Mouse (Mus musculus) lung, embryonic 14.5 days (tissue): ENCODE measurements around the gene Unc119. TPM values are rescaled to one million over a fixed set of nuclear protein-coding genes. Genes with fewer than 3 reads are reported as not detected.

Source experiments
- ATAC-seq: fragments of 200-750 bp; cut with Nextera tagmentation; 2 replicates; pipeline ENCODE4 v1.8.0; 2017; ENCODE audit warnings: mild to moderate bottlenecking, moderate TSS enrichment, moderate library complexity; ENCODE audit not compliant: insufficient read depth
- DNase-seq: peaks from one replicate; pipeline ENCODE4 v3.0.0-alpha.2; 2015
- H3K27ac ChIP-seq: fragments of 300-500 bp; sonication (generic); 2 replicates; pipeline ENCODE4 v1.5.1; 2014; ENCODE audit warnings: low read depth, mild to moderate bottlenecking, moderate library complexity
- H3K27me3 ChIP-seq: fragments of 300-500 bp; sonication (generic); 2 replicates; pipeline ENCODE4 v1.6.1; 2014; ENCODE audit warnings: low read length, control low read depth; ENCODE audit not compliant: insufficient read depth
- H3K36me3 ChIP-seq: fragments of 300-500 bp; sonication (generic); 2 replicates; pipeline ENCODE4 v1.6.1; 2014; ENCODE audit warnings: control low read depth; ENCODE audit not compliant: insufficient read depth
- H3K4me1 ChIP-seq: fragments of 300-500 bp; sonication (generic); 2 replicates; pipeline ENCODE4 v1.6.1; 2014; ENCODE audit warnings: antibody characterized with exemption, control low read depth; ENCODE audit not compliant: insufficient read depth
- H3K4me2 ChIP-seq: fragments of 300-500 bp; sonication (generic); 2 replicates; pipeline ENCODE4 v1.6.1; 2014; ENCODE audit warnings: mild to moderate bottlenecking
- H3K4me3 ChIP-seq: fragments of 300-500 bp; sonication (generic); 2 replicates; pipeline ENCODE4 v1.5.1; 2014; ENCODE audit warnings: low read depth, low read length
- H3K9ac ChIP-seq: fragments of 300-500 bp; sonication (generic); 2 replicates; pipeline ENCODE4 v1.6.1; 2014
- H3K9me3 ChIP-seq: fragments of 300-500 bp; sonication (generic); 2 replicates; pipeline ENCODE4 v1.6.1; 2016; ENCODE audit warnings: low read depth, low read length, control low read depth
- CTCF ChIP-seq: IDR thresholded peaks from 2 replicates; pipeline ENCODE4 v1.5.1; 2016; ENCODE audit warnings: antibody characterized with exemption, low read depth
- WGBS: fragments of 180-500 bp; shearing (Covaris S2); extraction: QIAGEN DNeasy Blood & Tissue Kit; methylation state at CpG from one replicate; pipeline ENCODE4 v1.1.7; 2014; 5-methylcytosine and 5-hydroxymethylcytosine counted together
- polyA plus RNA-seq: library from polyadenylated mRNA; unstranded; fragments of >200 nt; fragmentation: Nextera tagmentation; extraction: Ambion mirVana; gene quantifications from 2 replicates; pipeline ENCODE4 v1.2.1, GENCODE M21; 2014

The Unc119 gene
- polyA plus RNA-seq, 1 experiment from 2014 or later: 43.1 TPM

- 0 out of 2 replicates have a peak, but pooled peaks have one; percentile 3 for ATAC-seq
- peak overlapping the region; percentile 70 for H3K4me2 ChIP-seq
- H3K36me3 ChIP-seq: no peaks in the 10 kb centered on the region
Observed at GRCm38 (mm10) chr11:78360789-78361131, 17.5 kb downstream of the Unc119 start.

GRCm38 (mm10) chr11:78363309-78364007 lies 20.2 kb downstream of the Unc119 start:
- Histone ChIP-seq H3K4me3 (no peak overlapping the region), H3K27me3 (no peaks in the 10 kb centered on the region), H3K36me3 (no peaks in the 10 kb centered on the region), H3K4me1 (no peaks in the 10 kb centered on the region), H3K4me2 (no peak overlapping the region), H3K9me3 (no peaks in the 10 kb centered on the region), H3K9ac (no peak overlapping the region; the same call in 1 of the 2 replicates), H3K27ac (no peak overlapping the region)
- no peak for TF ChIP-seq CTCF
- WGBS: 76% methylated on average over 13 of the region's 13 CpGs
- DNase-seq (no peak), ATAC-seq (no peak)

More at GRCm38 (mm10) chr11:78360789-78361131, 17.5 kb downstream of the Unc119 start:
- 65% methylated on average over 2 of the region's 2 CpGs for WGBS
- Histone ChIP-seq H3K9ac (no peak overlapping the region), H3K27me3 (no peaks in the 10 kb centered on the region), H3K9me3 (no peaks in the 10 kb centered on the region), H3K27ac (no peak overlapping the region), H3K4me3 (peak overlapping the region; percentile 36; the same call in 1 of the 2 replicates), H3K4me1 (no peaks in the 10 kb centered on the region)
- TF ChIP-seq CTCF: no peak
- no peak for DNase-seq

GRCm38 (mm10) chr11:78364103-78364502 lies 20.8 kb downstream of the Unc119 start:
- ATAC-seq: no peak
- no peak overlapping the region for H3K9ac ChIP-seq
- no peaks in the 10 kb centered on the region for H3K27me3 ChIP-seq
- DNase-seq: no peak
- no peaks in the 10 kb centered on the region for H3K9me3 ChIP-seq
- no peak overlapping the region for H3K4me3 ChIP-seq
- no peaks in the 10 kb centered on the region for H3K36me3 ChIP-seq
- no peak for TF ChIP-seq CTCF
- no peak overlapping the region for H3K4me2 ChIP-seq
- H3K4me1 ChIP-seq: no peaks in the 10 kb centered on the region
- no peak overlapping the region for H3K27ac ChIP-seq
- WGBS: 18% methylated on average over 8 of the region's 8 CpGs

GRCm38 (mm10) chr11:78367456-78368225 lies 24.4 kb downstream of the Unc119 start:
- H3K27ac ChIP-seq: no peak overlapping the region
- no peak overlapping the region for H3K4me2 ChIP-seq
- no peaks in the 10 kb centered on the region for H3K4me1 ChIP-seq
- H3K36me3 ChIP-seq: no peaks in the 10 kb centered on the region
- H3K27me3 ChIP-seq: no peaks in the 10 kb centered on the region
- DNase-seq (no peak), ATAC-seq (no peak)
- no peaks in the 10 kb centered on the region for H3K9me3 ChIP-seq
- WGBS: 85% methylated on average over 15 of the region's 15 CpGs
- no peak overlapping the region for H3K9ac ChIP-seq
- no peak overlapping the region for H3K4me3 ChIP-seq
- TF ChIP-seq CTCF: no peak

- Histone ChIP-seq H3K27me3 (no peaks in the 10 kb centered on the region), H3K9ac (no peak overlapping the region), H3K4me3 (no peak overlapping the region), H3K4me1 (no peaks in the 10 kb centered on the region), H3K27ac (no peak overlapping the region), H3K9me3 (no peaks in the 10 kb centered on the region), H3K36me3 (no peaks in the 10 kb centered on the region), H3K4me2 (no peak overlapping the region)
- ATAC-seq (no peak), DNase-seq (peak; percentile 56)
- WGBS: 53% methylated on average over 1 of the region's 1 CpGs
- TF ChIP-seq CTCF: no peak
Observed at GRCm38 (mm10) chr11:78370389-78370788, 27.1 kb downstream of the Unc119 start.

- Histone ChIP-seq H3K4me2 (no peak overlapping the region), H3K4me3 (no peak overlapping the region), H3K9me3 (no peaks in the 10 kb centered on the region), H3K27me3 (no peaks in the 10 kb centered on the region), H3K36me3 (no peaks in the 10 kb centered on the region), H3K9ac (no peak overlapping the region), H3K27ac (no peak overlapping the region), H3K4me1 (no peaks in the 10 kb centered on the region)
- ATAC-seq (no peak), DNase-seq (no peak)
- no peak for TF ChIP-seq CTCF
- WGBS: 83% methylated on average over 11 of the region's 11 CpGs
Observed at GRCm38 (mm10) chr11:78371711-78372110, 28.4 kb downstream of the Unc119 start.

GRCm38 (mm10) chr11:78372166-78372565 lies 28.9 kb downstream of the Unc119 start:
- H3K9me3 ChIP-seq: no peaks in the 10 kb centered on the region
- no peak for DNase-seq
- no peaks in the 10 kb centered on the region for H3K36me3 ChIP-seq
- no peak overlapping the region for H3K27ac ChIP-seq
- no peaks in the 10 kb centered on the region for H3K4me1 ChIP-seq
- H3K27me3 ChIP-seq: no peaks in the 10 kb centered on the region
- WGBS: 43% methylated on average over 3 of the region's 3 CpGs
- no peak; the same call in 1 of the 2 replicates for ATAC-seq
- no peak overlapping the region for H3K9ac ChIP-seq
- TF ChIP-seq CTCF: no peak
- H3K4me2 ChIP-seq: no peak overlapping the region
- no peak overlapping the region for H3K4me3 ChIP-seq
